Mouse (Mus musculus) liver, postnatal 0 days (tissue): ENCODE results near the gene Pex12.

Experiments used
- CTCF ChIP-seq: sonication (generic); IDR thresholded peaks from 2 replicates; pipeline ENCODE4 v1.5.1; 2016; ENCODE audit warnings: antibody characterized with exemption, low read depth
- EP300 ChIP-seq: IDR thresholded peaks from 2 replicates; pipeline ENCODE4 v1.6.1; 2016; ENCODE audit warnings: antibody characterized with exemption, low read depth, mild to moderate bottlenecking

DNA sequence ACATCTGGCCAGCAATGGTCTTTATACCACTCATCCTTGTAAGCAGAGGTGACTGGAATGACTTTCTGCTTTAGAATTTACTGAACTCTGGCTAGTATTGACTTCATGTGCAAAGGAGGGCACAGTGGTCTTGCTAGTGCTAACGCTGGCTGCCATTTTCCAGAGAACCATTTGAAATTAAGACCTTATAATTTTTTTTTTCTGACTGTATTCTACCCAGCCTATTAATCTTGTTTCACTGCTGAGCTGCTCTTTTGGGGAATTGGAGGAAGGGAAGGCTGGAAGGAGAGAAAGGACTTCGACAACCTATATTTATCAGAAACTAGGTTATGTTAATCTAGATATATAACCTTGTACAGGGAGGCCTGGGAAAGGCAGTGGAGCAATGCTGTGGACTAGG, 2.1 kb upstream of the Pex12 start:
- no peak for TF ChIP-seq CTCF
- TF ChIP-seq EP300 = no peak
